Mouse (Mus musculus) MEL (cell line): ENCODE measurements around the gene Klf2. TPM values are rescaled to one million over a fixed set of nuclear protein-coding genes. Genes with fewer than 3 reads are reported as not detected.

Source experiments
- DNase-seq: peaks from one replicate; pipeline ENCODE4 v3.0.0; 2011; ENCODE audit warnings: low read depth, low spot score
- H3K27ac ChIP-seq: 2 replicates; pipeline ENCODE4 v1.5.1; 2012; ENCODE audit warnings: low read depth, mild to moderate bottlenecking, control low read depth, low read length, moderate library complexity; ENCODE audit not compliant: control insufficient read depth
- H3K27me3 ChIP-seq, 2 experiments: fragments of 150-350 bp in 1 of 2; sonication (generic) in 1 of 2; 2 replicates each; pipeline ENCODE4 v1.6.1; 2012; ENCODE audit warnings: low read length in 2 of 2, mild to moderate bottlenecking in 2 of 2, improper control_type of control experiment in 1 of 2, moderate library complexity in 1 of 2; ENCODE audit not compliant: insufficient read depth in 2 of 2, control insufficient read depth in 1 of 2
- H3K36me3 ChIP-seq, 2 experiments: 2 replicates each; pipeline ENCODE4 v1.6.1; 2012 to 2014; ENCODE audit warnings: low read length in 2 of 2, improper control_type of control experiment in 1 of 2, inconsistent platforms in 1 of 2, mild to moderate bottlenecking in 1 of 2; ENCODE audit not compliant: insufficient read depth in 2 of 2, control insufficient read depth in 1 of 2
- H3K4me1 ChIP-seq, 2 experiments: fragments of 150-350 bp in 1 of 2; sonication (generic) in 1 of 2; 2 replicates each; pipeline ENCODE4 v1.6.1; 2012; ENCODE audit warnings: low read length in 2 of 2, improper control_type of control experiment in 1 of 2, mild to moderate bottlenecking in 1 of 2; ENCODE audit not compliant: insufficient read depth in 2 of 2, control insufficient read depth in 1 of 2
- H3K4me3 ChIP-seq, 2 experiments: fragments of 150-350 bp in 1 of 2; sonication (generic) in 1 of 2; 2 replicates each; pipeline ENCODE4 v1.5.1; 2012; ENCODE audit warnings: low read depth in 2 of 2, low read length in 2 of 2, mild to moderate bottlenecking in 2 of 2, moderate library complexity in 2 of 2, control low read depth in 1 of 2, improper control_type of control experiment in 1 of 2; ENCODE audit not compliant: control insufficient read depth in 1 of 2, insufficient read depth in 1 of 2
- H3K79me2 ChIP-seq: 2 replicates; pipeline ENCODE4 v1.6.1; 2012; ENCODE audit warnings: mild to moderate bottlenecking, low read length, moderate library complexity; ENCODE audit not compliant: control insufficient read depth, poor library complexity, insufficient read depth
- H3K9ac ChIP-seq: 2 replicates; pipeline ENCODE4 v1.6.1; 2012; ENCODE audit warnings: low read depth, mild to moderate bottlenecking, control low read depth, low read length, moderate library complexity; ENCODE audit not compliant: control insufficient read depth, poor library complexity, severe bottlenecking
- H3K9me3 ChIP-seq: fragments of 150-350 bp; sonication (generic); replicated peaks from 2 replicates; pipeline ENCODE4 v1.6.1; 2012; ENCODE audit warnings: mild to moderate bottlenecking, low read length, improper control_type of control experiment, moderate library complexity; ENCODE audit not compliant: insufficient read depth
- CHD2 ChIP-seq: IDR thresholded peaks from 2 replicates; pipeline ENCODE4 v1.6.1; 2011; ENCODE audit warnings: low read length, improper control_type of control experiment
- CTCF ChIP-seq, 3 experiments: IDR thresholded peaks in 2 of 3; conservative IDR thresholded peaks in 1 of 3; 2 replicates each; pipeline ENCODE4 v1.5.1; 2011 to 2012; ENCODE audit warnings: low read length in 3 of 3, low read depth in 2 of 3, mild to moderate bottlenecking in 2 of 3, improper control_type of control experiment in 1 of 3, inconsistent platforms in 1 of 3, mixed read lengths in 1 of 3, moderate library complexity in 1 of 3; ENCODE audit not compliant: control insufficient read depth in 1 of 3, insufficient read depth in 1 of 3, poor library complexity in 1 of 3, severe bottlenecking in 1 of 3
- EP300 ChIP-seq, 2 experiments: IDR thresholded peaks; 2 replicates each; pipeline ENCODE4 v1.6.1; 2011; ENCODE audit warnings: improper control_type of control experiment in 2 of 2, low read length in 2 of 2, low read depth in 1 of 2, mild to moderate bottlenecking in 1 of 2
- ETS1 ChIP-seq: IDR thresholded peaks from 2 replicates; pipeline ENCODE4 v1.6.1; 2012; ENCODE audit warnings: low read depth, mild to moderate bottlenecking, inconsistent platforms, low read length, improper control_type of control experiment, moderate library complexity
- GABPA ChIP-seq: IDR thresholded peaks from 2 replicates; pipeline ENCODE4 v1.6.1; 2012; ENCODE audit warnings: low read depth, mild to moderate bottlenecking, inconsistent platforms, low read length, improper control_type of control experiment, moderate library complexity
- GATA1 ChIP-seq: IDR thresholded peaks from 2 replicates; pipeline ENCODE4 v1.6.1; 2011; ENCODE audit warnings: low read depth, low read length, improper control_type of control experiment
- JUND ChIP-seq: IDR thresholded peaks from 2 replicates; pipeline ENCODE4 v1.6.1; 2011; ENCODE audit warnings: low read depth, mild to moderate bottlenecking, improper control_type of control experiment, low read length
- MXI1 ChIP-seq: IDR thresholded peaks from 2 replicates; pipeline ENCODE4 v1.6.1; 2011; ENCODE audit warnings: mild to moderate bottlenecking, low read depth, low read length, improper control_type of control experiment
- MYC ChIP-seq: IDR thresholded peaks from 2 replicates; pipeline ENCODE4 v1.6.1; 2011; ENCODE audit warnings: low read depth, mild to moderate bottlenecking, low read length, improper control_type of control experiment, moderate library complexity
- NELFE ChIP-seq: IDR thresholded peaks from 2 replicates; pipeline ENCODE4 v1.6.1; 2011; ENCODE audit warnings: low read depth, low read length, improper control_type of control experiment
- NRF1 ChIP-seq: IDR thresholded peaks from 2 replicates; pipeline ENCODE4 v1.6.1; 2014; ENCODE audit warnings: low read depth, mild to moderate bottlenecking, inconsistent platforms, low read length, improper control_type of control experiment, moderate library complexity; ENCODE audit not compliant: poor library complexity, insufficient read depth, severe bottlenecking
- POLR2A ChIP-seq, 2 experiments: IDR thresholded peaks; 2 replicates each; pipeline ENCODE4 v1.6.1; 2011 to 2012; ENCODE audit warnings: low read length in 2 of 2, mild to moderate bottlenecking in 2 of 2, control low read depth in 1 of 2, improper control_type of control experiment in 1 of 2, low read depth in 1 of 2, moderate library complexity in 1 of 2; ENCODE audit not compliant: control insufficient read depth in 1 of 2, insufficient read depth in 1 of 2, poor library complexity in 1 of 2
- POLR2AphosphoS5 ChIP-seq: IDR thresholded peaks from 2 replicates; pipeline ENCODE4 v1.6.1; 2012; ENCODE audit warnings: low read depth, borderline replicate concordance, mild to moderate bottlenecking, inconsistent platforms, low read length, moderate library complexity, mixed read lengths
- RAD21 ChIP-seq: IDR thresholded peaks from 2 replicates; pipeline ENCODE4 v1.6.1; 2011; ENCODE audit warnings: mild to moderate bottlenecking, low read depth, low read length, improper control_type of control experiment
- RCOR1 ChIP-seq: IDR thresholded peaks from 2 replicates; pipeline ENCODE4 v1.6.1; 2012; ENCODE audit warnings: low read depth, mild to moderate bottlenecking, inconsistent platforms, low read length, improper control_type of control experiment
- SMC3 ChIP-seq: IDR thresholded peaks from 2 replicates; pipeline ENCODE4 v1.6.1; 2011; ENCODE audit warnings: low read depth, low read length, improper control_type of control experiment
- TAL1 ChIP-seq: IDR thresholded peaks from 2 replicates; pipeline ENCODE4 v1.6.1; 2012; ENCODE audit warnings: mild to moderate bottlenecking, inconsistent platforms, low read length, moderate library complexity, mixed read lengths
- TBP ChIP-seq: IDR thresholded peaks from 2 replicates; pipeline ENCODE4 v1.8.0; 2011; ENCODE audit warnings: low read depth, low read length, improper control_type of control experiment
- USF1 ChIP-seq: IDR thresholded peaks from 2 replicates; pipeline ENCODE4 v1.6.1; 2014; ENCODE audit warnings: low read depth, mild to moderate bottlenecking, inconsistent platforms, low read length, improper control_type of control experiment, moderate library complexity
- USF2 ChIP-seq, 2 experiments: IDR thresholded peaks; 2 replicates each; pipeline ENCODE4 v1.6.1; 2011 to 2012; ENCODE audit warnings: improper control_type of control experiment in 2 of 2, low read length in 2 of 2, borderline replicate concordance in 1 of 2, inconsistent platforms in 1 of 2, low read depth in 1 of 2, mild to moderate bottlenecking in 1 of 2; ENCODE audit not compliant: insufficient read depth in 1 of 2
- ZC3H11A ChIP-seq: IDR thresholded peaks from 2 replicates; pipeline ENCODE4 v1.6.1; 2012; ENCODE audit warnings: low read depth, mild to moderate bottlenecking, inconsistent platforms, low read length, improper control_type of control experiment
- ZKSCAN1 ChIP-seq: IDR thresholded peaks from 2 replicates; pipeline ENCODE4 v1.6.1; 2012; ENCODE audit warnings: low read depth, mild to moderate bottlenecking, inconsistent platforms, low read length, improper control_type of control experiment, moderate library complexity
- ZMIZ1 ChIP-seq: IDR thresholded peaks from 2 replicates; pipeline ENCODE4 v1.6.1; 2012; ENCODE audit warnings: low read depth, mild to moderate bottlenecking, inconsistent platforms, low read length, improper control_type of control experiment, moderate library complexity
- ZNF384 ChIP-seq: IDR thresholded peaks from 2 replicates; pipeline ENCODE4 v1.6.1; 2012; ENCODE audit warnings: low read depth, mild to moderate bottlenecking, inconsistent platforms, low read length, improper control_type of control experiment
- polyA plus RNA-seq, 2 experiments: library from polyadenylated mRNA; stranded (reverse) in 1 of 2; unstranded in 1 of 2; fragments of >175 nt in 1 of 2; fragments of >200 nt in 1 of 2; gene quantifications; 2 replicates each; pipeline versions ENCODE4 v1.2.1 to v1.2.4; 2012; ENCODE audit warnings: low replicate concordance in 2 of 2, low read depth in 1 of 2; ENCODE audit not compliant: insufficient read length in 2 of 2, insufficient read depth in 1 of 2, missing spikeins in 1 of 2
- total RNA-seq: library from RNA; depleted of rRNA; stranded (reverse); fragments of 300-350 nt; gene quantifications from 2 replicates; pipeline ENCODE4 v1.2.3, GENCODE M21; 2012

Klf2 gene
- total and polyA plus RNA-seq, 3 experiments = not detected

DNA sequence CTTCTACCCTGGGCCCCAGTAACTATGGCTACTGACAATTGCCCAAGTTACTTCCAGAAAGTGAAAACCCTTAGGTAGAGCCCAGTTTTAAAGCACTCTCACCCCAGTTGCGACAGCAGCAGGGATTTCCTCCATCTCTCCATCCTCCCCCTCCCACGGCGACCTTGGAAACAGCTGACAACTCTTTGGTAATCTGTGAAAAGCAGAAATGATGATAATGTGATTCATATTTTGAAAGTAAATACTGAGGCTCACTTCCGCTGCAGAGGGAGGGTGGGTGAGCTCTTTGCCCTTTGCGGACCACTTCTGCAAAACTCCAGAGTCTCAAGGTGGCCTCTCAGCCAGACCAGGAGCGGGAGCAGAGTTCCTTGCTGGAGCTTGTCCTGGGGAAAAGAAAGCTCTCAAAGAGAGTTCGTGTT is 3.6 kb downstream of the Klf2 start:
- Histone ChIP-seq H3K9ac (no peak overlapping the region), H3K9me3 (no peaks in the 10 kb centered on the region), H3K36me3 (no peaks in the 10 kb centered on the region), H3K79me2 (no peaks in the 10 kb centered on the region), H3K4me1 (peaks cover 0 to 9% of the 10 kb centered on the region in 2 experiments; a peak in 1 of 4 replicates), H3K27me3 (no peaks in the 10 kb centered on the region), H3K27ac (no peak overlapping the region), H3K4me3 (peak overlapping the region; percentile 39 to 45)
- peak; percentile 56 for DNase-seq
- TF ChIP-seq SMC3 = 0 out of 2 replicates have a peak, but pooled peaks have one; percentile 5
- no peak for TF ChIP-seq TBP
- TF ChIP-seq ETS1 = peak; percentile 67
- TF ChIP-seq EP300 (IDR thresholded peaks at IDR 0.05; ENCODE audit: low read depth in 1 of 2, low read length in 2 of 2) = peak in 1 of 2 experiments; percentile 47; a peak in 2 of 4 replicates
- TF ChIP-seq RAD21 = no peak
- peak; percentile 87 for TF ChIP-seq RCOR1
- TF ChIP-seq, all 39 proteins: peak for 4

DNA sequence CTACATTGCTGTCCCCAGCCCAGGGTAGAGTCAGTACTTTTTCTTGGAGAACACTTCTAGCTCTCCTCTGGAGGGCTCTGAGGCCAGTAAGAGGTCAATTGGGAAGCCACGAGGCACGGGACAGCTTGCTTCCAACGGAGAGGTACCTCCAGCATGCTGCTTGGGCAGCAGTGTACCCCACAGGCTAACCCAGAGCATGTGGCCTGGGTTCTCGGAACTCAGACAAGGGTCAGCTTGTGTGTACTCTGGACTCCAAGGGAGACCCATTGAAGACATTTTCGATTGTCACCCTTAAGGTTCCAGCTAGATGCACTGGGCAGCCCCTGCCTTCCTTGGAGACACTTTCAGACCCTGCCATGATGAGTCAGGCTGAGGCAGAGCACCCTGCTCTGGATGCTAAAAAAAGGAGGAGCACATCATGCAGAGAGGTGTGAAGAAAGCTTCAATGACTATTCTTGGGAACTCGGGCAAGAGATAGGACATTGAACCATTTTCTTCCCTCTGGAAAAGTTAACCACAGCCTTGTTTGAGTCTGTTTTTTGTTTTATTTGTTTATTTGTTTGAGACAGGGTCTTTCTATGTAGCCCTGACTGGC is 4.4 kb downstream of the Klf2 start:
- Histone ChIP-seq H3K36me3 (no peaks in the 10 kb centered on the region), H3K27me3 (no peaks in the 10 kb centered on the region), H3K4me3 (no peak overlapping the region; a peak in 1 of 4 replicates), H3K27ac (no peak overlapping the region), H3K9me3 (no peaks in the 10 kb centered on the region), H3K9ac (no peak overlapping the region), H3K4me1 (peaks cover 0 to 7% of the 10 kb centered on the region in 2 experiments; a peak in 1 of 4 replicates), H3K79me2 (no peaks in the 10 kb centered on the region)
- TF ChIP-seq ZC3H11A (no peak), SMC3 (no peak), TAL1 (no peak)
- DNase-seq = no peak

DNA sequence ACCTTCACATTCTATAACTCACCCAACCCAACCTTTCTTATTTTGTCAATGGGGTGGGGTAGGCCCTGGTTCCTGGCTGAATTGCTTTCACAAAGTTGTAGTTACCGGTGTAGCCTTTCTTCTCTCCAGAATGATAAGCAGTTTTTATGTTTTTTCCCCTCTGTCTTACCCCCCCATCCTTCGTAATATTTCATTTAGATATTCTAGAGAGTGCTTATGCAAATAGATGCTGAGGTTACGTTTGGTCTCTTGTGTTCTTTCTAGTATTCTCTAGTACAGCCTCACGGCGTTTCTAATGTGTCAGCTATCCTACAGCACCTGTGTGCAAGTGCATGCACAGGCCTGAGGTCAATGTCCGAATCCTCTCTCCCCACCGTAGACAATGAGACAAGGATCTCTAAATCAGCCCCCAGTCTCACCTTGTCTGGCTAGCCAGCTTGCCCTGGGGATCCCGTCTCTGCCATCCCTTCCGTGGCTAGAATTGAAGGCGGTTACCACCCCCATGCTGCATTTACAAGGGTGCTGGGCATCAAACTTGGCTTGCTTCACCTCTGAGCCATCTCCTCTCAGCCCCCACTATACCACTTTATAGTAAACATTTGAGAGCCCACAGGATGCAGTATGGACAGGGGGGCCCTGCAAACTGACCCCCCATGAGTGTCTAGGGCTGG is 5.3 kb downstream of the Klf2 start:
- H3K27me3 ChIP-seq = no peaks in the 10 kb centered on the region
- no peak overlapping the region for H3K9ac ChIP-seq
- H3K9me3 ChIP-seq = no peaks in the 10 kb centered on the region
- no peak overlapping the region for H3K4me3 ChIP-seq
- H3K79me2 ChIP-seq = no peaks in the 10 kb centered on the region
- no peak for DNase-seq
- H3K4me1 ChIP-seq = peaks cover 0 to 7% of the 10 kb centered on the region in 2 experiments; a peak in 1 of 4 replicates
- TF ChIP-seq EP300 (IDR thresholded peaks at IDR 0.05; ENCODE audit: low read depth in 1 of 2, low read length in 2 of 2) = no peak
- no peak for TF ChIP-seq TBP
- no peak for TF ChIP-seq MYC
- TF ChIP-seq NELFE = no peak
- no peak for TF ChIP-seq NRF1
- no peak for TF ChIP-seq USF1
- no peak for TF ChIP-seq ZMIZ1
- no peak for TF ChIP-seq GATA1
- no peak for TF ChIP-seq CTCF (IDR thresholded peaks at IDR 0.05 in 2 of 3, conservative IDR thresholded peaks at IDR 0.05 in 1 of 3; ENCODE audit: control insufficient read depth in 1 of 3, insufficient read depth in 1 of 3, low read depth in 2 of 3, low read length in 3 of 3, poor library complexity in 1 of 3, severe bottlenecking in 1 of 3)
- TF ChIP-seq TAL1 = no peak
- TF ChIP-seq POLR2AphosphoS5 = no peak
- no peak for TF ChIP-seq POLR2A (IDR thresholded peaks at IDR 0.05; ENCODE audit: control insufficient read depth in 1 of 2, insufficient read depth in 1 of 2, low read depth in 1 of 2, low read length in 2 of 2, poor library complexity in 1 of 2)
- no peak for TF ChIP-seq SMC3
- no peak for TF ChIP-seq GABPA
- no peak for TF ChIP-seq CHD2
- no peak for TF ChIP-seq MXI1
- TF ChIP-seq ZNF384 = no peak
- no peak for TF ChIP-seq ZKSCAN1
- no peak for TF ChIP-seq JUND
- no peak for TF ChIP-seq USF2 (IDR thresholded peaks at IDR 0.05; ENCODE audit: borderline replicate concordance in 1 of 2, insufficient read depth in 1 of 2, low read depth in 1 of 2, low read length in 2 of 2)
- H3K36me3 ChIP-seq = no peaks in the 10 kb centered on the region
- no peak overlapping the region for H3K27ac ChIP-seq
